Mouse (Mus musculus) Muller cell, postnatal 12 days (primary cell): Measurements from ENCODE around the gene Runx1.

Experiments used
- DNase-seq: peaks from one replicate; pipeline ENCODE4 v3.0.0-alpha.2; 2015; ENCODE audit errors: inconsistent ontology term

Gene Runx1

DNA sequence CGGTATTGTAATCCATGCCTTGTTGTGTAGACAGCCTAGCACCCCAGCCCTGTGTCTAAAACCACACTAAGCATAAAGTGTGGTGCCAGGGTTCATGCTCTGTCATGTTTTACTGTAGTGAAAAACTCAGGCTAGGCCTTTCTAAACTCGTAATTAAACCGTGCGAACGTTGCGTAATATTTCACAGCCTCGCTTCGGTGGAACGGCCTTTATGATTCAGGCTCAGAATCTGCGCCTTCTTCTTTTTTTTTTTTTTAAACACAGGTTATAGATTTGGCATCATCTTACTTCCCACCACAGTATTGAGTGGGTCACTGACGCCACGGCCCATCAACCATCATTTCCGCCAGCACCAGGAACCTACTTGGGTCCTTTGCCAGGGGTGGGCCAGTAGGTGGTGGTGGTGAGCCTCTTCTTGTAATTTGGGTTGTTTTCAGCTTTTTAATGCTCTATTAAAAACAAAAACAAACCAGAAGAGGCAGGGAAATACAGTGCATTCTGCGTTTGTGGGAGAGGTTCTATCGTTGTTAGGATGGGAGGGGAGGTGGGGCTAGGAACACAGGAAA is 210.6 kb downstream of the Runx1 start:
- no peak for DNase-seq

DNA sequence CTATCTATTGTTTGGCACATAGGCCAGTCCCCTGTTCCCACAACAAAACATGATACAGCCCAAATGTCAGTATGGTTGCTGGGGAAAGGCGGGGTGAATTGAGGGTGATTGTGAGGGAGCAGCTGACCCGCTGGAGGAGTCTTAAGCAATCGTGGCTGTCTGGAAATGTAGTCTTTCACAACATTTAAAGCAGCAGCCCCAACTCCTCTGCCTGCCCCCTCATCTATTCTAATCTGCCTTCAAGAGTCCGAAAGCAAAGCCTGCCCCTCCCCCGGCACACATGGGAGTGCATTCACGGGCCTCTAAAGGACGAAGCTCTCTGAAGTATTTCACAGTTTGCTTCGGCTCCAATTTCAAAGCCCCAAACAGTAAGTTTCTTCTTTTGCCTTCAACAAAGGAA is 213.4 kb downstream of the Runx1 start:
- no peak for DNase-seq

GRCm38 (mm10) chr16:92611641-92612149 is 214.3 kb downstream of the Runx1 start:
- no peak for DNase-seq

DNA sequence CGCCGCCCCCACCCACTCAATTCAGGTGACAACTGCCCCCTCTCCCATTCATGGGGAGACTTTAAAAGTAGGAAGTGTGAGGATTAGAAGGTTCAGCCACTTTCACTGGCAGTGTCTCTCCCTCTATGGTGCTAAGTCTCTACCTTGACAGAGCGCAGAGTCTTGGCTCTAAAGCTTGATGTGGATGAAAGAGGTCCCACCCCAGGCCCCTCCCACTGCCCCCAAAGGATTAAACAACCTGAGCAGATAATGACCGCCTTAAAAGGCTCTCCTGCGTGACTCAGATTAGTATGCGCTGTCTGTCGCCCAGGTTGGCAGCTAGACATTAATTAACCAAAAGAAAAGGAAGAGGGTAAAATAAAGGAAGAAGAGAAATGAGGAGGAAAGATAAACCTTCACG is 215.5 kb downstream of the Runx1 start:
- DNase-seq, result no peak

DNA sequence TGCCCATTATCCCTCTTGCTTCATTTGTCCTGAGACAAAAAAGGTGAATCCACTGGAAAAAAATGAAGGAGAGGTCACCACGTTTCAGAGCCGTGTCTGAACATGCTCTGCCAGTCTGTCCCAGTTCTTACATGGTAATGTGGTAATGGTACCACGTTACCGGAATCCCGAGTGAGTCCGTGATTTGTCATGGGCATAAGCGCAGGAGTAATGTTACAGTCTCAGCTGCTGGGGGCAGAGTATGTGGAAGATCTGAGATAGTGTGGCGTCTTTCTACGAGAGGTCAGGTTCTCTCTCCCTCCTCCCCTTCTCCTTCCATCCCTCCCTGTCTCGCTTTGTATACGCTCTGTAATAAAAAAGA is 216.3 kb downstream of the Runx1 start:
- no peak for DNase-seq

DNA sequence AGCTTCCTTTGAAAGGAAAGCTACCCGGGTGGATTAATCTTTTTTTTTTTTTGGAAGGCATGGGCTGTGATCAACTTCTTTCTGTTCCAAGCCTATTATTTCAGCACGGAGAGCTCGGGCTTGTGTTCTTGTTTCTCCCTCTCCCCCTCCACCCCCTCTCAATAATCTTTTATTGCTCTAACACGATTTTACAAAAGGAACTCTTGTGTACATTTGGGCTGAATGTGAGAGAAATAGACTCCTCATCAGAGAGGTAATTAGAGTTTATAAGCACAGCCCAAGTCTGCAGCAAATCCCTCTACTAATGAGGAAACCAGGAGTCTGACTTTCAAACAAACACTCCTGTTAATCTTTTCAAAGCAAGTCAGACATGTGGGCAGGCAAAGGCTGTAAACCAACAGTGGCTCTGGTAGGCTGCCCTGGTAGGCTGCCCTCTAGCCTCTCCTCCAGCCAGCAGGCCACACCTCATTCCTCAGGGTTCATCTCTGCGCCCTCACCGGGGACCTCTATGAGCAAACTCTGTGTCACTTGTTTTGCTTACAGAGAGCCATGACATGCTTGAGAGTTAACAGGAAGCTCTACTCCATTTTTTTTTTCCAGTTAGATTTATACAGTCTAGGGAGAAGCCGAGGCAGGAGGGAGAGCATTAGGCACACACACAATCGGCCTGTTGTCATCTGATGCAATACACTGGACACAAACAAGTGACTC is 216.8 kb downstream of the Runx1 start:
- DNase-seq, result peak; percentile 95

DNA sequence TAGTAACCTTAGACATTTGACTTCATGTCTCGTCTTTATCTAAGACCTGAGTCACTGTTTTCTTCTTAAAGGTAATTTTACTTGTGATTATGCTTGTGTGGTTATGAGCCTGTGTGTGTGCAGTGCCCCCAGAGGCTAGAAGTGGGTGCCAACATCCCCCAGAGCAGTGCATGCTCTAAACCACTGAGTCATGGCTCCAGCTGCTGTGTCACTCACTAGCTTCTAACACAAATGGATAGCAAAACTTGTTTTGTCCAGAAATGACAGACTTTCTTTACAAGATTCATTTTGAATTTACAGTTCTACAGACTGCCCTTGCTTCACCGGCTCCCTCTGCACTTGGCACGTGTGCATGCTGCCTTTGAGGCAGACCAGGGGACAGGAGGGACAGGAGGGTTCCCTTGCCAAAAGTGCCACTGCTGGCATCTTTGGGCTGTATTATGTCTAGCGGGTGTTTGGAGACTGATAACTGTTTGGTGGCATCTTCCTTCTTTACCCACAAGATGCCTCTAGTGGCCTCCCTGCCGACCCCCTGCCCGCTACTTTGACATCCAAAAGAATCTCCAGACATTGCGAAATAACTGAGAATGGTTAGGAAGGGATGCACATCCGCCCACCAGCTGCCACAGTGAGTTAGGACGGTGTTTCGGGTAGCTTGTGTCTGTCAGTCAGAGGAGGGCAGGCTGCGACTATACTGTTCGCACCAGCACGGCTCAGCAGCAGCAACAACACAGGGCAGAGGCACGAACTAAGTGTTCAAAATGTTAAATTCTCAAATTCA is 217.6 kb downstream of the Runx1 start:
- DNase-seq, result peak; percentile 70

GRCm38 (mm10) chr16:92606491-92606965 is 219.4 kb downstream of the Runx1 start:
- DNase-seq, result no peak

- DNase-seq, result no peak
Measured at GRCm38 (mm10) chr16:92605606-92606490, 220.1 kb downstream of the Runx1 start.

DNA sequence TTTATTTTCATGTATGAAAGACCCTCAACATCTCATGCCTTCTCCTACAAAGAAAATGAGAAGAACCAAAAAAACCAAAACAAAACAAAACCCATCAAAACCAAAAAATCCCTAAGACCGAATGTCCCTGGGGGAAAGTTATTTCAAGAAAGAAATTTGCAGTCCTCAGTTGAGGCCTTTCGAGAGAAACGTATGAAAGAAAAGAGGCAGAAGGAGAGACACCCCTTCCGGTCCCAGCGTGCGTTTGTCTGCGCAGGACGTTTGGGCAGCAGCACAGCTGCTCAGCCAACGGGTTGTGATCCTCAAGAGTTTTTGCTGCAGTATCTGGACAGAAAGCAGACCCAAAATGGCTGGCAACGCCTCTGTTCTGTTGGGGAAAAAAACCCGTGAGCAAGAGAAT is 223.4 kb downstream of the Runx1 start:
- DNase-seq, result no peak

GRCm38 (mm10) chr16:92601270-92601826 is 224.6 kb downstream of the Runx1 start:
- DNase-seq, result no peak

- no peak for DNase-seq
Measured at GRCm38 (mm10) chr16:92599451-92599850, 226.5 kb downstream of the Runx1 start.

GRCm38 (mm10) chr16:92597655-92598054 is 228.3 kb downstream of the Runx1 start:
- DNase-seq, result no peak

GRCm38 (mm10) chr16:92592207-92592606 is 233.7 kb downstream of the Runx1 start:
- no peak for DNase-seq

DNA sequence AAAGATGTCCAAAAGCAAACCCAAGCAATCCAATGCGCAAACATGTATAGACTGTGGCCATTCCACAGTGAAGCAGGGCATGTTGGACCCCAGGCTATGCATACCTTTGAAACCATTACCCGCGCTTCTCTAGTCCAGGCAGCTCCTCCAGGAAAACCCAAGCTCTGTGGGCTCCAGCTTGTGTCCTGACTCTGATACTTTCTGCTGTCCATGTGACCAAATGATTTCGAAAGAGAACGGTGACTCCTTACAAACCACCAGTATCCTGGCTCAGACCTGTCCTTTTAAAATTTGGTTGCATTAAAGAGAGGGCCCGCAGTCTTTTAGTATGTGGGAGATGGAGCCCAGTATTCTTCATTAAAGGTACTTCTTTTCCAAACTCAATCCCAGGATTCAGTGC is 234.2 kb downstream of the Runx1 start:
- no peak for DNase-seq

GRCm38 (mm10) chr16:92587836-92588235 is 238.1 kb downstream of the Runx1 start:
- DNase-seq, result no peak

- no peak for DNase-seq
Measured at GRCm38 (mm10) chr16:92581767-92582166, 244.2 kb downstream of the Runx1 start.

DNA sequence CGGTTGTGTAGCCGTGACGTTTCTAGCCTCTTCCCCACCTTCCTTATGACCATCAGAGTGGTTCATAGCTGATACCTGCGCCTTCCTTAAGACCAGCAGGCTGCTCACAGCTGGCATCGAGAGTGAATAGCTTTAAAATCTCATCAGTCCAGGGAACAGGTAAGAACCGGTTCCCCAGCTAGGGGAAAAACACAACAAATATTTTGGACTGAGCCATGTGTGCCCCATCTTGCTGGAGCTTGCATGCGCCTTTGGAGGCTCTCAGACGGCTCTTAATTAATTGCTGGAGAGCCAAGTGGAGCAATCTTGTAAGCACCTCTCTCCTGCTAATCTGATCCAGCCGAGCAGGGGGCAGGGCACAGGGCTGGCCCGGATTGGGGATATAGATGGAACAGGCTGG is 245.0 kb downstream of the Runx1 start:
- DNase-seq, result no peak

DNA sequence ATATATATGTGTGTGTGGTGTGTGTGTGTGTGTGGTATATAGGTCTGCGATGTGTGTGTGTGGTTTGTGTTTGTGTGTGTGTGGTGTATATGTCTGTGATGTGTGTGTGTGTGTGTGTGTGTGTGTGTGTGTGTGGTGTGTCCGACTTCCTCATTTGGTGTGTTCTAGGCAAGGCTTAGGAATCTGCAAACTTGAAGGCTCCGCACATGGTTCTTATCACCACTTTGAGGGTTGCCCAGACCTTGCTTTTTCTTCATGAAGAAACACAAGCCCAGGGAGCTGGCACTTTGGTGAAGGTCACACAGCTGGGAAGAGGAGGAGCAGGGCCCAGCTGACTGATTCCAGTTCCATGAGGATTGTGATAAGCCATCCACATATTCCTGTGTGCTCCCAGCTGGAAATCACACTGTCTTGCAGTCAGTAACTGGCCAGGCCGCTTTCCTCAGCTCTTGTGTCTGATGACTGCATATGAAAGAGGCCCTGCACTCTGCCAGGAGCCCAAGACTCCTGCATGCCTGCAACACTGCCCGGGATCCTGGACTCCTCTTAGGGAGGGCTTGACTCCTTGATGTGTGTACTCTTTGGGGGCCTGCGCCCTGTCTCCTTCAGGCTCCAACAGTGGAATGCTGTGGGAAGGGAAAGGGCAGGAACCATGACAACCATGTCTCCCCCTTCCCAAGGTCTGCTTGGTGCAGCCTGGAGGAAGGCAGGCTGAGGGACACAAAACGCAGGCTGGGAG is 246.9 kb downstream of the Runx1 start:
- no peak for DNase-seq

DNA sequence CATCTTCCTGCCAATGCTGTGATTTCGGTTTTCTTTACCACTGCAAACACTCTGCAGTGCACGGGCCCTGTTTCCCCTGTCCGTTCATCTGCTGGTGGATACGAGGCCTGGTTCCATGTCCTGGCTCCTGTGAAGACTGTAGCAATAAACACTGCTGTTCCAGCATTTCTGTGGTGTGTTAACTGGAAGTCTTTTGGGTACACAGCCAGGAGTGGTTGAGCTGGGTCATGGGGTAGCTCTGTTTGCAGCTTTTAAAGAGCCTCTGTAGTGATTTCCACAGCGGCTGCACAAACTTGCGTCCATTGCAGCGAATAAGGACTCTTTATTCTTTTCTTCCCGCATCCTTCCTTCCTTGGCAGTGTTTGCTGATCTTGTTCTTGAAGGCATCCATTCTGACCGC is 248.6 kb downstream of the Runx1 start:
- DNase-seq, result no peak

- no peak for DNase-seq
Measured at GRCm38 (mm10) chr16:92575792-92576191, 250.2 kb downstream of the Runx1 start.
